Mouse (Mus musculus): ENCODE results near the gene Unc5b. TPM values are rescaled to one million over a fixed set of nuclear protein-coding genes. Genes with fewer than 3 reads are reported as not detected.

Unc5b gene
- total RNA-seq, 2 experiments from 2014 or later: 11.9 to 12.6 TPM

- DNase-seq (ENCODE audit: low spot score in 2 of 2): no peak
Measured at GRCm38 (mm10) chr10:60821736-60822358, 9.5 kb downstream of the Unc5b start.

- no peak for DNase-seq (ENCODE audit: low spot score in 2 of 2)
Measured at GRCm38 (mm10) chr10:60821311-60821710, 10.1 kb downstream of the Unc5b start.

- DNase-seq (ENCODE audit: low spot score in 2 of 2): no peak
Measured at GRCm38 (mm10) chr10:60820552-60820951, 10.8 kb downstream of the Unc5b start.

GRCm38 (mm10) chr10:60819654-60820192, 11.7 kb downstream of the Unc5b start:
- no peak for DNase-seq (ENCODE audit: low spot score in 2 of 2)

GRCm38 (mm10) chr10:60819179-60819578, 12.2 kb downstream of the Unc5b start:
- no peak for DNase-seq (ENCODE audit: low spot score in 2 of 2)

- DNase-seq (ENCODE audit: low spot score in 2 of 2): no peak
Measured at GRCm38 (mm10) chr10:60818708-60819107, 12.7 kb downstream of the Unc5b start.

GRCm38 (mm10) chr10:60817868-60818267, 13.5 kb downstream of the Unc5b start:
- DNase-seq (ENCODE audit: low spot score in 2 of 2): no peak

- DNase-seq (ENCODE audit: low spot score in 2 of 2): peak; percentile 58 to 62
Measured at GRCm38 (mm10) chr10:60816872-60817648, 14.3 kb downstream of the Unc5b start.

- DNase-seq (ENCODE audit: low spot score in 2 of 2): no peak
Measured at GRCm38 (mm10) chr10:60815855-60816254, 15.5 kb downstream of the Unc5b start.

- DNase-seq (ENCODE audit: low spot score in 2 of 2): no peak
Measured at GRCm38 (mm10) chr10:60815059-60815458, 16.3 kb downstream of the Unc5b start.

- no peak for DNase-seq (ENCODE audit: low spot score in 2 of 2)
Measured at GRCm38 (mm10) chr10:60814444-60815057, 16.8 kb downstream of the Unc5b start.

- no peak for DNase-seq (ENCODE audit: low spot score in 2 of 2)
Measured at GRCm38 (mm10) chr10:60813606-60814005, 17.8 kb downstream of the Unc5b start.

- no peak for DNase-seq (ENCODE audit: low spot score in 2 of 2)
Measured at GRCm38 (mm10) chr10:60811792-60812525, 19.4 kb downstream of the Unc5b start.

- DNase-seq (ENCODE audit: low spot score in 2 of 2): no peak
Measured at GRCm38 (mm10) chr10:60808447-60808846, 22.9 kb downstream of the Unc5b start.

- no peak for DNase-seq (ENCODE audit: low spot score in 2 of 2)
Measured at GRCm38 (mm10) chr10:60807531-60808185, 23.7 kb downstream of the Unc5b start.

- DNase-seq (ENCODE audit: low spot score in 2 of 2): no peak
Measured at GRCm38 (mm10) chr10:60806207-60806538, 25.2 kb downstream of the Unc5b start.

- DNase-seq (ENCODE audit: low spot score in 2 of 2): no peak
Measured at GRCm38 (mm10) chr10:60805436-60806206, 25.8 kb downstream of the Unc5b start.

GRCm38 (mm10) chr10:60804865-60805264, 26.5 kb downstream of the Unc5b start:
- no peak for DNase-seq (ENCODE audit: low spot score in 2 of 2)

GRCm38 (mm10) chr10:60803971-60804370, 27.4 kb downstream of the Unc5b start:
- DNase-seq (ENCODE audit: low spot score in 2 of 2): no peak

- no peak for DNase-seq (ENCODE audit: low spot score in 2 of 2)
Measured at GRCm38 (mm10) chr10:60801898-60802412, 29.4 kb downstream of the Unc5b start.

Data from layer of hippocampus, postnatal 14 days (tissue).